Mouse (Mus musculus): ENCODE results near the gene Ndufc1.
A peak's percentile ranks its signal among the peaks of the same experiment; 100 is the strongest.
"Not testable (repeated sequence)": the region's sequence is repeated elsewhere in the genome, so short reads cannot be mapped to it uniquely, and the experiment has no call there.

Gene Ndufc1

DNA sequence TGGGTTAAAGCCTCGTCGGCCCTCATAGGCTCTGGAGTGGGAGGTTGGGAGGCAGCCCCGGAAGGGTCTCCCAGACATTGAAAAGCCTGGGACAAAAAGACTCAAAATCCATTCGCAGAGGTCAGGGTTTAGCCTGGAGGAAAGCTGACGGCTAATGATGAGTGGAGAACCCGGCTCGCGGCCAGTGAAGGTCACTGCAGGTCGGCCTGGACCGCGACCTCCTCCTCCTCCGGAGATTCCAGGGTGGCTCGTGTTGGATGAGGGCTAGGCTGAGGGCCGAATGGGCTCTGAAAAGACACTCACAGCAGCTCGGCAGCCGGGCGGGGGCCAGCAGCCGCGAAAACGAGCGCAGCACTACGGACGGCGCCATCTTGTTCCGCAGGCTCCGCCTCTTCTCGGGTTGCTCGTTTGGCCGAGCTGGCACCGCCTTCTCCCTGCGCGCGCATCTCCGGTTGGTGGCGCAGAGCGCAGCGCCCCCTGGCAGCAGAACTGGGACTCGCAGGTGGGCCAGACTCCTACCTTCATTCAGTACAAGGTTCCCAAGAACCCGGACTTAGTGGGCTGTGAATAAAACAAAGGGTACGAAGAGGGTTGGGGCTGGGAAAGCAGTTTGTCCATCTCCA is at the start of gene Ndufc1:
Ndufc1 (minus strand) TSS at position 428 of the 623 bp plus-strand sequence.
- DNase-seq (ENCODE audit: low read depth) = peak; percentile 97

DNA sequence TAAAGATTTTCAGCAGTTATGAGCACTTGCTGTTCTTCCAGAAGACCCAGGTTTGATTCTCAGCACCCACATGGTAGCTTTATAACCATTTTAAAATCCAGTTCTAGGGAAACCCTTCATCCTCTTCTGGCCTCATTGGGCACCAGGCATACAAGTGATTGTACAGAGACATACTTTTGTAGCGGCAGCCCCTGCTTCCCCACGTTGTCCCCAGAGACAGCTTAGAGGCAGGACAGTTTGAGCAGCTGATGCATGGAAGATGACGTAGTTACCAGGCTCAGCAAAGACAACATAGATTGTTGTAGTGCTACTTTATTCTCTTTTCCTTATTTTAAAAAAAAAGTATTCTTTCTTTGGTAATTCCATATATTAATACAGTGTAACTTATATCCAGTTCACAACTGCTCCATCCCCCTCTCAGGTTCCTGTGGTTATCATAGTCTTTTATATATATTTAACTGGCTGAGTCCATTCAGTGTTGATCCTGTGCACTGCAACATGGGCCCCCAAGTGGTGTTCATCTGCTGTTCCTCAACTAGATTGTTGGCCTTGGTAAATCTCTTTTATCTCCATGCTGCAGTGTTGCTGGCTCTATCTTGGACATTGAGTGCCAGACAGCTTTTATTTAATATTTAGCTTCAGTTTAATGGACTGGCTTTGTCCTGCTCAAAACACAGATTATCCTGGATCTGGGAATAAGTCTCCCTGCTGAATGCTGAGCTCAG is 26.2 kb upstream of the Ndufc1 start:
- no peak for DNase-seq (ENCODE audit: low read depth)

DNA sequence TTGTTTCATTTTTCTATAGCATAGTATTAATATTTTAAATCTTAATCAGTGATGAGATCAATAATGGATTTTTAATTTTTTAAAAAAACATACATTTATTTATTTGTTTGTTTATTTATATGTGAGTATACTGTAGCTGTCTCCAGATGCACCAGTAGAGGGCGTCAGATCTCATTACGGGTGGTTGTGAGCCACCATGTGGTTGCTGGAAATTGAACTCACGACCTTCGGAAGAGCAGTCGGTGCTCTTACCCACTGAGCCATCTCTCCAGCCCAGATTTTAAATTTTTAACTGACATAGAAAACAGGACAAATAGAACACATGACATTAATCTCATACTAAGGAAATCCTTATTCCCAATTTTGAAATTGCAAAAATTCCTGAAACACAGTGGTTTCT is 25.6 kb upstream of the Ndufc1 start:
- not testable (repeated sequence) for DNase-seq (ENCODE audit: low read depth)

DNA sequence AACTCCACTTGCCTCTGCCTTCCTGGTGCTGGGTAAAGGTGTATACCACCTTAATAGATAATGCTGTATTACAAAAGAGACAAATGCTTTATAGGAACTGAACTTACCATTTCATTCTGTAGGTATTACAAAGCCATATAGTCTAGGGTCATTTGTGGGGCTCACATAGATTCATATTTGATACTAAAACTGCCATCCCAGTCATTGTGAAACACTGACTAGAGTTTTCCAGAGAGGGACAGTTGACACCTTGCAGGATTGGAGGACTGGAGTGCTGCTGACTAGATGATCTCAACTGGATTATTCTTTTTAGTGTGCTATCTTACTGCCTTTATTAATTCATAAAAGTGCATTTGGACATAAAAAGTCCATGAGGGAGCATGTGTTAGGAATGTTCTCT is 16.6 kb upstream of the Ndufc1 start:
- no peak for DNase-seq (ENCODE audit: low read depth)

DNA sequence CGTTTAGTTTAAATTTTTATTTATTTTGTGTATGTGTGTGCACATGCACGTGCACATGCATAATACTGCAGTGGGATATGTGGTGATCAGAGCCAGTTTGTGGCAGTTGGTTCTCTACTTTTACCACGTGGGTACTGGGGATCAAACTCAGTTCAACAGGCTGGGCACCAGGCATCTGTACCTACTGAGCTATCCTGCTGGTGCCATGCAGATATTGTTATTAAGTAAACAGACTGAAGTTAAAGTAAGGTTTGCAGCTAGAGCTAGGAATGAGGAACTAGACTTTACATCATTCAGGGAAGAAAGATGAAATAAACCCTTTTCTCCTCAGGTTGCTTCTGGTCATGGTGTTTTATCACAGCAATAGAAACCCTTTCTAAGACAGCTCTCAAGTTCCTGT is 13.1 kb upstream of the Ndufc1 start:
- no peak for DNase-seq (ENCODE audit: low read depth)

DNA sequence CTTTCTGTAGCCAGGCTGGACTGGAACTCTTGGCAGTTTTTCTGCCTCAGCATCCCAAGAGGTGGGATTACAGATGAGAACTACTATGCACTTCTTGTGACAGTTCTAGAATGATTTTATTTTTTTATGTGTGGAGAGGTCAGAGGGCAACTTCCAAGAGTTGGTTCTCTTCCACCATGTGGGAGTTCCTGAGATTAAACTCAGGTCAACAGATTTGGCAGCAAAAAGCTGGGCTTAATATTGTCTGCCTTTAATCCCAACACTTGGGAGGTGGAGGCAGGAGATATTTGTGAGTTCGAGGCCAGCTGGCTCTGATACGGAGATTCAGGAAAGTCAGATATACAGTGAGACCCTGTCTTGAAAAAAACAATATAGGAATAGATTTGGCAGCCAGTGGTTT is 9.2 kb upstream of the Ndufc1 start:
- DNase-seq (ENCODE audit: low read depth) = no peak

DNA sequence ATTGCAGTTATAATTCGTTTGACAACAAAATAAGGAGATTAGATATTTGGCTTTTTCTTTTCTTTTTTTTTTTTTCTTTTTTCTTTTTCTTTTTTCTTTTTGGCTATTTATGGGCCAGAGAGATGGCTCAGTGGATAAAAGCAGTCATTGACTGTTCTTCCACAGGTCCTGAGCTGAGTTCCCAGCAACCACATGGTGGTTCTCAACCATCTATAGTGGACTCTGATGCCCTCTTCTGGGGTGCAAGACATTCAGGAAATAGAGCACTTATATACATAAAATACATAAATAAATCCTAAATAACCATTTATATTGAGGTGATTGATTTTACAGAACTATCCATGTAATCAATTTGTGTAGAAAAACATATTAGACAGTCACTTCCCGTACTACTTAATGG is 8.7 kb upstream of the Ndufc1 start:
- DNase-seq (ENCODE audit: low read depth) = peak; percentile 46

DNA sequence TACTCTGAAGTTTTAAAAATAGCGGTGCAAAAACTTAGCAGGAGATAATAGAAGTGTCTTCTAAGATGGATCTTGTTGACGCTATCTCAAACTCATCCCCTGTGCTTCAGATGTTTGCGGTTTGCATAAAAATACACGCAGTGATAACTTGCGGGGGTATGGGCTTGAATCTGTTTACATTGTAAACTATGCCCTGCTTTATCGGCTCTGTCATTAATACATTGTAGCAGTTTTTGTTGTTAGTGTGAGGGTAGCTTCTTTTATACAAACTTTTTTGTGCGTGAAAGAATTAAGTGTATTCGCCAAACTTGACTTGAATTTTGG is 8.3 kb upstream of the Ndufc1 start:
- DNase-seq (ENCODE audit: low read depth) = no peak

DNA sequence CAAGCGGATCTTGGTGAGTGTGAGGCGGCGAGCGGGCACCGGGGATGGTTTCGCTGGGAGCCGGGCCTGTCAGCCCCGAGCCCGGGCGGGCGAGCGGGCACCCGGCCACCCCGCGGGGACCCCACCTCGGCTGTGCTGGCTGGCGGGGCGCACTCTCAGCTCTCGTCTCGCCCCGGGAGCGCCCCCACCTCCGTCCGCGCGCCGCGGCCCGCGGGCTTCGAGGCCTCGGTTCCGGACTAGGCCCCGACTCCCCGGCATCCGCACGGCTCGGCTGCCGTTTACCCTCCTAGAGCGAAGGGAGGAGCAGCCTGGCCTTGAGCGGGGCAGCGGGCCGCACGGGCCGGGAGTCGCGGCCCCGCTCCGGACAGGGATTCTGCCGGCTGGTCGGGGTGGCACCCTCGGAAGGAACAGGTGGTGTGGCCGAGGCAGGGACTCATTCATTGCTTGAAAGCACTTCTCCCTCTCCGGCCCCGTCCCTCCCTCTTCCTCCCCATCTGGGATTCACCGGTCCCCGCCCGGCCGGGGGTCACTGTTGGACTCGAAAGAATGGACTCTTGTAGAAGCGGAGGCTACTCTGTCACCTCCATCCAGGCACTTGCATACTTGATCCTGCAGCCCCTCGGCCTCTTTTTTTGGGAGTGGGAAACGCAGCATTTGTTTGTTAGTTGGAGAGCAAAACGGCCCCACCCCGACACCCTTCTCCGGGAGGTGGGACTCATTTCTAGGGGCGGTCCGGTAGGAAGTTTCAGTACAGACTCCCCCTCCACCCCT is 7.8 kb upstream of the Ndufc1 start:
- DNase-seq (ENCODE audit: low read depth) = peak; percentile 78

DNA sequence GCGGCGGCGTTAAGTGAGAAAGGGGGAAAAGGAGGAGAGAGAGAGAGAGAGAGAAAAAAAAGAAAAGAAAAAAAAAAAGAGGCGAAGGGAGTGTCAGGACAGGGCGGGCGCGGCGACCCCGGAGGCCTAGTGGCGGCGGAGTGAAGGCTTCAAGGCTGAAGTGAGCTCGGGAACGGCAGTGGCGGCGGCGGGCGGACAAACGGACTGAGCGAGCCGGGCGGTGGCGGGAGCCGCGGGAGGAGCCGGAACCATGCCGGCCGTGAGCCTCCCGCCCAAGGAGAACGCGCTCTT is 7.2 kb upstream of the Ndufc1 start:
- DNase-seq (ENCODE audit: low read depth) = no peak

DNA sequence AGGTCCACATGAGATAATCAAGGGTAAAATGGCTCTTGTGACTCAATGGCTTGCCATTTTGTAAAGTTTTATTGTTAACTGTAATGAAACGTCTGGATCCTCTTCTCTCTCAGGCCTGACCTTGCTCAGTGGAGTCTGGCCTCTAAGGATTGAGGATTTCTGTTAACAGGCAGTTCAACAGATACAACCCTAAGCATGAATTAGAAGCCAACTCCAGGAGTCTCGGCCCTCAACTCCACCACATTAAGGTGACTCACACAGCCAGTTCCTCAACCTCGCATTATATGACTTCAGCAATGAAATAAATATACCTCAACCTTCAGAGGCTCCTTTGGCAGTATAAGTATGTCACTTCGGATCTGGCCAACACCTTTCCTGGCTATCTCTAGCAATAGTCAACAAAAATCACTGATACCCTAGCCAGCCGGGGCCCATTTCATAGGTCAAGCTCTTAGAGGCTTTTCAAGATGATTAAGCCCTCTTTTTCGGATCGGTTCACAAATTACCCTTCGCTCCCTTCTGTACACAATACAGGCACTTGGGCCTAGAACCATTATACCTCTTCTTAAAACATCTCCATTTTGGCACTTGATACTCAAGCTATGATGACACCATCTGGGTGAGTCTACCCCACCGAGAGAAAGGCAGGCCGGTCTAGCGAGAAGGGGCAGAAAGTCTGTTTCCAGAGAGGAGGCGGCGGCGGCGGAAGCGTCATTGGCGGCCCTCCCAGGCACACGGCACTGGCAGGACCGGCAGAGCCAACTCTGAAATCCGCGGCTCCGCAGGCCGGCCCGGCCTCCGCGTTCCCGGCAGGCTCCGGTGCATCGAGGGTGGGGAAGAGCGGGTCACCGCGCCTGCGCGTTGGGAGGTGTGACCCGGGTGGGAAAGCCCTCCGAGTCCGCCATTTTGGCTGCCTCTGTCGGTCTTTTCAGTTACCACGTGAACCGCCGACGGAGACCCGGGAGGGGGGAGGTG is 6.6 kb upstream of the Ndufc1 start, which contains the start of gene Naa15:
Naa15 (plus strand) TSS at position 51 of the 975 bp plus-strand sequence.
- peak; percentile 98 for DNase-seq (ENCODE audit: low read depth)

DNA sequence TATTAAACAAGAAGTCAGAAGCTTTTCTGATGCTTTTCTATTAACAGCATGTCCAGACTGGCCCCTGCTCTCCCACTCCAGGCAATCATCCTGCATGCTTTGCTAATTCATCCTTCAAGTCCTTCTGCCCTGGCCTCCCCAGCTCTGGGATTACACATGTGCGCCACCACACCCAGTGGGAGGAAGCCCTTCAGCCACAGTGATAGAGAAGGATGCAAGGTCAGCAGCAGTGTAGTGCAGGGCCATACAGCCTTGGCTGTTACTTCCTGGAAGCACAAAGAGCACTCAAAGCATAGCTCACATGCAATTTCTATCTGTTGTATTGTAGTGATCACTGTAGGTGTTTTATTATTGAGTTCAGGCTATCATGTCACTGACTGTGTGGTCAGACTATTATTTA is 4.5 kb upstream of the Ndufc1 start:
- peak; percentile 45 for DNase-seq (ENCODE audit: low read depth)

DNA sequence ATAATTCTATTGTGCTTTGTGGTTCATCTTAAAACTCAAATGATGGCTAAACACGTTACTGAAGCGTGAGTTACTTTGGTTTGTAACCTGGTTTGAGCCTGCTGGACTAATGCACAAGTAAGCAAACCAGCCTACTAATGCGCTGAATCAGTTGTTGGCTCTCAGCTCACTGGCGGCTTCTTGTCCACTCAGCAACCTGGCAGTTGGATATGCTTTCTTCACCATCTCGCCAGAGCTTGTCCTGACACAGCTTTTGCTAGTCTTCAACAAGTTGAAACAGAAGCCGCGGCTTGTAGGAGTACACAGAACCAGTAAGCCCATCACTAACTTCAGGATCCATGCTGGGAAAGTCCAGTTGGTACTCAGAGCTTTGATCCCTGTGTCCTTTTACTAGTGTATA is 3.7 kb upstream of the Ndufc1 start:
- no peak for DNase-seq (ENCODE audit: low read depth)

DNA sequence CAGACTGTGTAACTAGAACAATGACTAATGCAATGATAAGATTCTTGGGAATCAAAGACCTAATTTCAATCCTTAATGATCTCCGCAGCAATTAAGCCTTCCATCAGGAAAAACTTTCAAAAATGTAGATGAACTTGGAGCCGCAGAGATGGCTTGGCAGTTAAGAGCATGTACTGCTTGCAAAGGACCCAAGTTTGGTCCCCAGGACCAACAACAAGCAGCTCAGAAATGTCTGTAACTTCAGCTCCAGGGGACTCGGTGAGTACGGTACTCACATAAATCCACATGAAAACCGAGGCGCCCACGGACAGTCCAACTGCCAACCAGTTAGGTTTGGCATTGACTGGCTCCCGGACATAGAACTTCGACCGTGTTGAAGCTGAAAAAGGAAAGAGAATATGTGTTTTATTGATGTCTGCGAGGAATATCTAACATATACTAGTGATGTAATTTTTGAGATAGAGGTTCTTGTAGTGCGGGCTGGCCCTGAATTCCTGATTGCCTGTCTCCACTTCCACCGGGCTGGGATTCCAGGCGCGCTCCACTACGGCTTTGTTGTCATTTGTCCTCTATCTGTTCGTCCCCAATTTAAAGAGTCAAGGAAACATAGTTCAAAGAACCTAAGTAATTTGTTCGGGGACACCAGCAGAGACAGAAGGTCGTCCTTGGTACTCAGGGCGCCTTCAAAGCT is 773 bp downstream of the Ndufc1 start:
- DNase-seq (ENCODE audit: low read depth) = no peak

DNA sequence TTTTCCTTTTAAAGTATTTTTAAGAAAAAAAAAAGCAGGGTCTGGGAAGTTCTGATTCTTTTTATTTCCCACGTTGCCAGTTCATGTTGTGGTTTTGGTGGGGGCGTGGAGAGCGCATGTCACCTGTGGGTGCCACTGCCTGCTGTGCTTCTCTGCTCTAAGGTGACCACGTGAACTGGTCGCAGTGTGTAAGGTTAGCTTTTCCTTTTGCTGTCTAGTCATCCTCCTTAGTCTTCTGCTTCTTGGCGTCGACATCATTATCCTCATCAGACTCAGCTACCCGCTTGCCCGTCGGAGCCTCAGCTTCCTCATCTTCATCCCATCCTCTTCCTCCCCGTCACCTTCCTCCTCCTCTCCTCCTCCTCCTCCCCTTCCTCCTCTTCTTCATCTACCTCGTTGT is 6.2 kb downstream of the Ndufc1 start:
- DNase-seq (ENCODE audit: low read depth) = no peak

DNA sequence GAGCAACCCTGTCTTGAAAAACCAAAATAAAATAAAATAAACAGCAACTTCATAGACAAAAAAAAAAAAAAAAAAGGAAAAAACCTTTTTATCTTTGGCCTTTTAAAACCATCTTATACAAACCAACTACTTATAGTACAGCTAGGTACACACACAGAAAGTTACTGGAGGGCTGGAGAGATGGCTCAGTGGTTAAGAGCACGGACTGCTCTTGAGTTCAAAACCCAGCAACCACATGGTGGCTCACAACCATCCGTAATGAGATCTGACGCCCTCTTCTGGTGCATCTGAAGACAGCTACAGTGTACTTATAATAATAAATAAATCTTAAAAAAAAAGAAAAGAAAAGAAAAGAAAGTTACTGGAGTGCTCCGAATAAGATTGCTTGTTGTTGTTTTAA is 6.7 kb downstream of the Ndufc1 start:
- DNase-seq (ENCODE audit: low read depth) = not testable (repeated sequence)

DNA sequence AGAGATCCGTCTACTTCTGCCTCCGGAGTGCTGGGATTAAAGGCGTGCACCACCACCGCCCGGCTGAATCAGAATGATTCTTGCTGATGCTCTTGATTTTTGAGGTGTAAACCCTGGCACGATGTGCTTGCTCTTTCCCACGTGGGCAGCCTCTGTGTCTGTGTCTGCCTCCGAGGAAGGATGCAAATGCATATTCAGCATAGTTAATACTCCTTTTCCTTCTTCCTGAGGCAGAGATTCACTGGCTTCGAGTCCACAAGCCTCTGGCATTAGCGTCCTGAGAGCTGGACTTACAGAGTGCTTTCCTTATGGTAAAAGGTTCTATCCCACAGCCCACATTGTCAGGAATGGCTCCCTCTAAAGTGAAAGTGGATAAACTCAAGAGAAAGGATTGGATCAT is 8.1 kb downstream of the Ndufc1 start:
- no peak for DNase-seq (ENCODE audit: low read depth)

DNA sequence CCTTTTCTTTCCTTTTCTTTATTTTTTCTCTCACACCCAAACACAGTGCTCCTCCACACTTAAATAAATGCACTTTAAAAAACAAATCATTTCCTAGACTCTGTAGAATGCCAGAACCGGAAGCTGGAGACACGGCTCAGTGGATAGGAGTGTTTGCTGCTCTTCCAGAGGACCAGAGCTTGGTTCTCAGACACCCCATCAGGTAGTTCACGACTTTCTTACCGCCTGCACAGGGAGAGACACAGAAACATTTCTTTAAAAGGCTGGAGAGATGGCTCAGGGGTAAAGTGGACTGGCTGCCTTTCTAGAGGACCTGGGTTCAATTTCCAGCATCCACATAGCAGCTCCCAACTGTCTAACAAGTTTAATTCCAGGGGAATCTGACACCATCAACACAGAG is 9.3 kb downstream of the Ndufc1 start:
- no peak for DNase-seq (ENCODE audit: low read depth)

DNA sequence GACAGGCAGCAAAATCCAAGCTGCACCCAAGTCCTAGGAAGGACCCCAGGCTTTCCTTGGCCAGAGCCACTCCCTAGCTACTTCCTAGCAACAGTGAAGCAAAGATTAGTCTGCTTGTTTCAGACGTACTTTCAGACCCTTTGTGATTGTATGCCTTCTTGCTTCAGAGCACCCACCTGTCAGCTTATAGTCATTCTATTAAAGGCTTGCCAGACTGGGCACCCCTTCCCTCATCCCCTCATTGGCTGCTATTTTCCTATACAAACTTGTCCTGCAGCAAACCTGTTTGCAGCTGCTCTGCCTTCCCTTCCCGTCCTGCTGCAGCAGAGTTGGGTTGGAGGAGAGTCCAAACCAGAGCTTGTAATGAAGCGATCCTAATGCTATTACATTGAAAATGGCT is 10.1 kb downstream of the Ndufc1 start:
- DNase-seq (ENCODE audit: low read depth) = no peak

DNA sequence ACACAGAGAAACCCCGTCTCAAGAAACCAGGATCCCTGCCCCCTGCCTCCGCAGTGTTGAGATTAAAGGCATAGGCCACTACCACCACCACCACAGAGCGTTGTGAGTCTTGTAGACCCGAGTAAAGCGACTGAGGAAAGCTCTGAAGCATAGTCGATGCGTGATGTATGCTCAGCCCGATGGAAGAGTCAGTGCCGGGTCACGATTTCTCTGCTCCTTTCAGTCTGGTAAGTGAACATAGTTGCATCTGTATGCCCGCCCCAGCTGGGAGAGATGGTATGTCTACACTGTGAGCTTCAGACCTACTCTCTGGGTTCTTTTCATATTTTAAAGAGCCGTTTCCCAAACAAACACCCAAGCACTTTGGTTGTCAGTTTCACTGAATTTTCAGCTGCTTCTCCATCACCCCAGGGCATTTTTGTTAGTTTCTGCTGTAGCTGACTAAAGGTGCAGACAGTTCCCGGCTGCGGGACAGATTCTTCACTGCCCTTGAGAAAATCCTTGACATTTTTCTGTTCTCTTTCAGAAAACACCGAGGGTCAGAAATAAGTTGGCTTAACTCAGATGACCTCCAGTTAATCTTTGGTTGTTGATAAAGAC is 11.0 kb downstream of the Ndufc1 start:
- DNase-seq (ENCODE audit: low read depth) = no peak

All from induced T-regulatory cell, adult 2 months (primary cell).